Mouse (Mus musculus): Measurements from ENCODE around the gene Fyn.

Fyn gene

DNA sequence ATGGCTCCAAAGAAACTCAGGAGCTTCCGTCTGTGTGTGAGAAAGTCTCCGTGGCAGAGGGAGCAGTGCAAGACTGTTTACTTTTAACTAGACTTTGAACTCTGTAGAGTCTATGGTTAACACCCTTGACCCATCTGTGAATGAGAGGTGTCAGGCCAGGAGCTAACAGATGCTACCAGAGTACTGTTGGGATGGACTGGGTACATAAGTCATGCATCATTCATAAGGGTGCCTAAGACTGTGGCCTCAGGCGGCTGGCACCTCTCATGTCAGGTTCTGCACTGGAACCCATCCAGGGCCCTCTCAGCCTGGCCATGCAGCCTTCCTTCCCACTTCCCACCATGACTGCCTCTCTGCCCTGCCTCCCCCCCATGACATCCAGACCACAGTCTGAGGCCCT lies 166.7 kb downstream of the Fyn start:
- DNase-seq (ENCODE audit: low read depth, low spot score): no peak

GRCm38 (mm10) chr10:39536258-39536657 lies 167.6 kb downstream of the Fyn start:
- DNase-seq (ENCODE audit: low read depth, low spot score): no peak

DNA sequence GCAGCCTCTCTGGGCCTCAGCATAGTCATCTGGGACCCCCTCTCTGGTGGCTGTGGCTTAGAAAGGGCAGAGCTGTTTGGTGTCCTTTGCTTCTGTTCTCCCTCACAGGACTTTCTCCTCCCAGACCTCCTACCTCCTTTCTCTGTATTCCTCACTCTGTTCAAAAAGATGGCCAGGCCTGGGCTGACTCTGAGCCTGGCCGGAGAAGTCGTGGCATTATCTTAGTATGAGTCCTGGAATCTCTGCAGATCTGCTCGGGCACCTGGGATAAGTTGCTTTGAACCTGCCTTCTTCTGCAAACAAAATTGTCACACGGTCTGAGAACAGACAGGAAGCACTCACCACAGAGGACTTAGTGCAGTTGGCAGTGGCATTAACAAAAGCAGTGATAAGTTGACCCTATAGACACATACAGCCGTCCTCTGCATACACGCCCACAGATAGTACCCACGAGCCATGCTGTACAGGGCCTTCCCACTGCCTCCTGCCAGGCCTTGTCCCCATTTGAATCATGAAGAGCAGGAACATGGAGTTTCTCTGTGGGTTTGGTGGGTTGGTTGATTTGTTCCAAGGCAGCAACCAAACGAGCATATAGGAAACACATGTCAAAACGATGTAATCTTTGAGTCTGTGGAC lies 171.5 kb downstream of the Fyn start:
- no peak for DNase-seq (ENCODE audit: low read depth, low spot score)

GRCm38 (mm10) chr10:39540995-39541394 lies 172.3 kb downstream of the Fyn start:
- DNase-seq (ENCODE audit: low read depth, low spot score): peak; percentile 59

DNA sequence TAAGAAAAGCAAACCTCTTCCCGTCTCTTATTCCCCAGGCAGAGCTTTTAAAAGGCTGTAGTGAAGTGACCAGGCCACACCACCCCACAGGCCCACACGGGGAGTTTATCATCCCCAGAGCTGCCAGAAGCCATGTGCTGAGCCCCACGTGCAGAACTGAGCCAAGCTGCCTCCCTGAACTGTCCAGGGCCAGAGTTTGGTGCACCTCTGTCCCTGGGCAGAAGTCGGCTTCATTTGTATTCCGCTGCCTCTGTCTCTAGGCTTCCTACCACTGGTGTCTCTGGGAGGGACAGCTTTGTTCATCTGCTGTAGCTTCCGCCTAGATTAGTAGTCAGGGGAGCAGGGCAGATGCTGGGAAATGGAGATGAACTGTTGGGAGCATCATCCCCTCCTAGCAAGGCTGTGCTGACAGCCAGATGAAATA lies 172.8 kb downstream of the Fyn start:
- DNase-seq (ENCODE audit: low read depth, low spot score): no peak

DNA sequence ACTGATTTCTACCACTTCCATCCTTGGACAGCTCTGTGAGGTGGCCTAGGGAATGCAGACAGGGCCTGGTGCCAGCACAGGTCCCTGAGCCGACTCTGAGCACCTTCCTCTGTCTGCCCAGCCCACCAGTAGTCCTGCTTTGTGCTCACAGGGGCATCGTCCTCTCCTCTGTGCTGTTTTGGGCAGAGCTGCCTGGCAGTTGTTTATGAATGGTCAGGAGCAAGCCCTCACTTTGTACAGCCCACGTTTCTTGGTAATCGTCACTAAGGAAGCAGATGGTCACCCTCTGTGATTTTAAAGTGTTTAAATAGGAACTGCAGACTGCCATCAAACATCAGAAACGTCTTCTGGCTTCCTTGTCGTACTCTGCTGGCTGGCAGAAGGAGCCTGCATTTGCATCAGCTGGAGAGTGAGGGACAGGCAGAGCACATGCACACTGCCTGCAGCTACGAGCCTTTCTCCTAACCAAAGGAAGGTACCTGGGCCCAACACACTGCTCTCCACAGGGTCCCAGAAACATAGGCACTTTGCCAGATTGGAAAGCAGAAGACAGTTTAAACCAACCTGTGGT lies 173.4 kb downstream of the Fyn start:
- no peak for DNase-seq (ENCODE audit: low read depth, low spot score)

DNA sequence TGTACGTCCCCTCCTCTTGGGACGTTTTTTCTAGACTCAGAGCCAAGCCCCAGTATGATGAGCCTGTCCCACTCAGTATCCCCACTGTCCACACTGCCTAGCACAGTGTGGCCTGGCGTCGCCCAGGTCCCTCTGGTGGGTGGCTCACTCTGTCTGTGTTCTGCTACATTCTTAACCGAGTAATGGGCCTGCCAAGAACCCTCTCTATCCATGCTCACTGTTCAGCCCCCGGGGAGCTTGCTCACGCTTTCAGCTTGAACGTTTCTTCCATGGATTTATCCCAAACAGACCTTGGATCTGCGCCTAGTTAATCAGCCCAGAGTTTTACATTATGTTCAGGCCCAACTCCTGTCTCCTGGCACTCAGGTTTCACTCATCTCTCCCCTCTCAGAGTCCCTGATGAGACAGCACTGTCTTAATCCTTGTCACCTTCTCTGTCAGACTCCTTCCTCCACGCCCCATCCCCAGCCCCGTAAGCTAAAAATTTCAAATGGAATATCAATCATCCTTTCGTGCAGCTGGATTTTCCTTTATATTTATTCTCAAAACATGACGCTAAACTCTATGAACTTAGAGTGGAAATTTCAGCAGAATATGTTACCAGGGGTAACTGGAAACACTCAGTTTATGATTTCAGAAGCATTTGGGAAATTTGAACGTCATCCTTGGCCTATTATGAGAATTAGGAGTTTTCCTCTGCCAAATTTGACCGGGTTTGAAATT lies 174.0 kb downstream of the Fyn start:
- DNase-seq (ENCODE audit: low read depth, low spot score): no peak

DNA sequence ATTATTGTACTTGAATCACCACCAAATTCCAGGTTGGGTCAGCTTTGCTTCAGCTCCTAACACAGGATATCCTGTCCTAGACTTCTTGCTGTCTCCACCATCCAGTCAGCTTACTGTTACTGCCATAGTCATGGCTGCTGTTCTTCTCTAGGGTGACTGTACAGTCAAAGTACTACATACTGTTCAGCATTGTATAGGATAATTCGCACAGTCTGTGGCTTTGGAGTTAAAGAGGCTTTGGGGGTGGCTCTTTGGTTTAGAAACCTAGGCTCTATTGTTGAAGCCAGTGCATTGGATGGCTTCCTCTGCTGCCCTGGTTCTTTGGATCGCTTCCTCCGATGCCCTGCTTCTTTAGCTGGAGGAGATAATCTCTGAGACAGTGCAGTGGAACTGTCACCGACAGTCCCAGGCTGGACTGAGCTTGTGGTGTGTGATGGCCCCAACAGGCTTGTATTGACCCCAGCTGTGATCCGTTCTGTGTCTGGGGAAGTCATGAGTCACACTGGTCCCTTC lies 174.7 kb downstream of the Fyn start:
- no peak for DNase-seq (ENCODE audit: low read depth, low spot score)

DNA sequence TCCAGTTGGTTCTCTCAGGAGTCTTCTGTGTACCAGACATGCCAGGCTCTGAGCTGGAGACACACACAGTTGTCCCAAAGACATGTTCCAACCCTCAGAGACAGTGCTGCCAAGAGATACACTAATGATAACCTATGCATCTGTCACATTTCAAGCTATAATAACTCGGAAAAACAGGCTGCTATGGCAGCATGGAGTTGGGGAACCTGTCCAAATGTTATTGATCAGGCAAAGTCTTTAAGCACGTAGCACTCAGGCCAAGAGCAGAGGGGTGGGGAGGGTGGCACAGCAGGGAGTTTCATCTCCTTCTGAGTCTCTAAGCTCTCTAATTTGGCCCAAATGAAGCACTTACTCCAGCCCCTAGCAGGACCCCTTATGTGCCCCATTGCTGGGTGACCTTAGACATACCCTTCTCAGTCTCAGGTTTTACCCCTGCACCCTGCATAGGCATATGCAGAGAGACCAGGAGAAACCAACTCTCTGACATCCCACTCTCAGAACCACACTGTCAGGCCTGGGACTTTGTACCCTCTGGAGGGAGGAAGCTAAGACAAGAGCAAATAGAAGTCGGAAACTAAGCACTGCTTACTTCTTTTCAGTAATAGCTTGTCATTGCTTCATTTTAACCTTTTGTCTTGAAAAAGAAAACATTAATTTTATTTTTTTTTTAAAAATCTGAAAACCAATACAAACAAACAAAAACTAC lies 178.9 kb downstream of the Fyn start:
- DNase-seq (ENCODE audit: low read depth, low spot score): no peak

- no peak for DNase-seq (ENCODE audit: low read depth, low spot score)
Observed at GRCm38 (mm10) chr10:39550791-39551190, 182.1 kb downstream of the Fyn start.

GRCm38 (mm10) chr10:39551637-39552185 lies 183.1 kb downstream of the Fyn start:
- DNase-seq (ENCODE audit: low read depth, low spot score): no peak

DNA sequence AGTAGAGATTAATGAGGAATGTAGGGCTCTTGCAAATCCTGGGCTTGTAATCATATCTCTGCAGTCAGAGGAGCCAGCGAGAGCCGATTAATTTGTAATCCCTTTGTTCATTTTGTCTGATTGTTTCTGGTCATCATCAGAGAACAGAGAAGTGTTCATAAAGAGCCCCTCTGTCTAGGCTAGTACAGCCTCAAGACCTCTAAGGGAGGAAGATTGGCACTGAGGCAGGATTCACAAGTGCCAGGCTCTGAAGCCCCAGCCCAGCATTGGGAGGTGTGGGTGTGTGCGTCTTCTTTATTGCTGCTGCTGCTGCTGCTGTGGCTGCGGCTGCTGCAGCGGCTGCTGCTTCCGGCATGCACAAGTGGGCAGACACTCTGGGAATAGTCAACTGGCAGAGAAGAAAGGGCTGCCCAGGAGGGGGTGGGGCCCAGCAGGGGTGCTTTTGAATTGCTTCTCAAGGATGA lies 183.7 kb downstream of the Fyn start:
- DNase-seq (ENCODE audit: low read depth, low spot score): peak; percentile 49

- DNase-seq (ENCODE audit: low read depth, low spot score): no peak
Observed at GRCm38 (mm10) chr10:39552903-39553302, 184.2 kb downstream of the Fyn start.

DNA sequence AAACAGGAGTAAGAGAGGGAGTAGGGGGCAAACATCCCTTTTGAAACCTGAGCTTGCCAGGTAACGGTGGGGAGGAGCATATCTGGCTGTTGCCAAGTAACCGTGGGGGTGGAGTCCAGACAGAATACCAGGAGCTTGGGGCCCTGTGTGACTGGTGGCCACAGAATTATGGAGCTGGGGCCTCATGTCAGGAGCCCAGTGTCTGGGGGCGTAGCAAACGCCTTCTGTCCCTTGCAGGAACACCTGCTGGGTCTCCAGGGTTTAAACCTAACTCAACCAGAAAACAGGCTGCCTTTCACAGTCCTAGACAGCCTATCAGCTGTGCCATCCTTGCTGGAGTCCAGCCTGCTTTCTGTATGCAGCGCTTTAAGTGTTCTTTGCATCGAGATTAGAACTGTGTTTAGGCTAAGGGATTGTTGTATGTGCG lies 186.6 kb downstream of the Fyn start:
- no peak for DNase-seq (ENCODE audit: low read depth, low spot score)

DNA sequence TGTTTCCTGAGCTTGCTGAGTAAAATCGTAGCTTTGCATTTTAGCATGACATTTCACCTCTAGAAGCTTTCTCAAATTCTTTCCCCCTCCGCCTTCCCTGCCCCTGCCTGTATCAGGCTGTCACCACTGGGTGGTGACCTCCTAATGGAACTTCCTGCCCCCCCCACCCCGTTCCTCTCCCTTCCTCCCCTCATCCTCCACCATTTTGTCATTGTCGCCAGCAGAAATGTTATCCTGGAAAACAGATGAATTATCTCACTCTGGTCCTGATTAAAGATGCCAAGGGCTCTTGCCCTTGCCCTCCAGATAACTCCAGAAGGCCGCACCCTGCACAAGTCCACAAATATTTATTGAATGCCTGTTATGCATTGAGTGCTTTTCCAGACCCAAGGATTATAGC lies 187.1 kb downstream of the Fyn start:
- no peak for DNase-seq (ENCODE audit: low read depth, low spot score)

DNA sequence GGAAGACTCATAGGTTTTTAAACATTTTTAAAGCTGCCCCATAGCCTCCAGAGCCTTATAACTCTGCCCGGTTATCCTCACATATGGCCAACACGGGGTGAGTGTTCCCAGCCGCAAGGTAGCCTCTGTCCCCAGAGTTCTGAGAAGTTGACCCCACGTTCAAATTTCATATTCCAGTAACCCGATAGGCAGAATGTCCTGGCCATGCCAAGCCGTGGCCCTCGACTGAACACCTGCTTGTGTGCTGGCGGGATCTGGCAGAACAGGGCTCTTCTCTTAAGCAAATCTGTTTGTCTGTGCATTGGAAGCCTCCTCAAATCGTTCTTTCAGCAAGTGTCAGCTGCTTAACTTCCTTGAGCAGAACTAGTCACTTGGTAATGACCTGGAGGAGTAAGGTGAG lies 188.7 kb downstream of the Fyn start:
- no peak for DNase-seq (ENCODE audit: low read depth, low spot score)

- DNase-seq (ENCODE audit: low read depth, low spot score): no peak
Observed at GRCm38 (mm10) chr10:39557851-39558250, 189.2 kb downstream of the Fyn start.

GRCm38 (mm10) chr10:39558492-39559005 lies 189.9 kb downstream of the Fyn start:
- DNase-seq (ENCODE audit: low read depth, low spot score): no peak

DNA sequence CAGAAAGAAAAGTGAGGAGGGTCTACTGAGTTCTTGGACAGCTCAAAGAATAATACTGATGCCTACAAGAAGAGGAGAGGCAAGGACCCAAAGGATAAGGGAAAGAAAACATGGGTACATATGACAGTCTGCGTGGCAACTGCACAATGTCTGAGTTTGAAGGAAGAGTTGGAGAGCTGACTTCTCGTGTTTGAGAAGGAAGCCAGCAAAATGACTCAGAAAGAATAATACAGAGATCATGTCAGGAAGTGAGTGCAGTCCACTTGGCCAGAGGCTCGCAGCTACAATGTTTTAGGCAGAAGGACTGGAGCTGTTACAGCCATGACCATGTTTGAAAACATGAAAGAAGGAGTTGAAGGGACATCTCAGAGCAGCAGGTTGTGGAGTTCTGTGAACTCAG lies 190.7 kb downstream of the Fyn start:
- DNase-seq (ENCODE audit: low read depth, low spot score): no peak

DNA sequence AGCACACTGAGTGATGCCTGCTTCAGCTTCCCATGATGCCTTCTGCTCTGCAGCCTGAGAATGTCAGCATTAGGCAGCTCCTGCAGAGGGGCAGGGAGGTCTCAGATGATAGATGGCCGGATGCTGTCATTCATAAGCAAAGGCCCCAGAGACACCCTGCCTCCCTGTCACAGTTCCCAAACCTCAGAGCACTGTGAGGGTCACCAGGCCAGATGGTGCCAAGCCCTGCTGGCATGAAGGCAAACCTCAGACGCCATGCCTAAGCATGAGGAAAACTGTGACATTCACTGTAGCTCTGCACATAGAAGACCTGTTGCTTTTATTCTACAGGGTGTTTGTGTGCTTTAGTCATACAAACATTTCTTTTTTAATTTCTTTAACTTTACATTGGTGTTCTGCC lies 193.7 kb downstream of the Fyn start:
- DNase-seq (ENCODE audit: low read depth, low spot score): no peak

GRCm38 (mm10) chr10:39563552-39564223 lies 195.0 kb downstream of the Fyn start:
- no peak for DNase-seq (ENCODE audit: low read depth, low spot score)
